Mouse (Mus musculus): ENCODE measurements around the gene Mien1. TPM values are rescaled to one million over a fixed set of nuclear protein-coding genes. Genes with fewer than 3 reads are reported as not detected.
A peak's percentile ranks its signal among the peaks of the same experiment; 100 is the strongest.

The Mien1 gene
- 10 to 100 TPM; 83.0 to 95.4 TPM for total RNA-seq (2021)
- long read RNA-seq, transcript Mien1-201 (4 exons, 747 nt), result major isoform, 30 of 35 reads
- long read RNA-seq, partial matches to known transcripts, result 4 of 35 reads
- long read RNA-seq, other reads (novel, unspliced or antisense), result 1 of 35 reads

DNA sequence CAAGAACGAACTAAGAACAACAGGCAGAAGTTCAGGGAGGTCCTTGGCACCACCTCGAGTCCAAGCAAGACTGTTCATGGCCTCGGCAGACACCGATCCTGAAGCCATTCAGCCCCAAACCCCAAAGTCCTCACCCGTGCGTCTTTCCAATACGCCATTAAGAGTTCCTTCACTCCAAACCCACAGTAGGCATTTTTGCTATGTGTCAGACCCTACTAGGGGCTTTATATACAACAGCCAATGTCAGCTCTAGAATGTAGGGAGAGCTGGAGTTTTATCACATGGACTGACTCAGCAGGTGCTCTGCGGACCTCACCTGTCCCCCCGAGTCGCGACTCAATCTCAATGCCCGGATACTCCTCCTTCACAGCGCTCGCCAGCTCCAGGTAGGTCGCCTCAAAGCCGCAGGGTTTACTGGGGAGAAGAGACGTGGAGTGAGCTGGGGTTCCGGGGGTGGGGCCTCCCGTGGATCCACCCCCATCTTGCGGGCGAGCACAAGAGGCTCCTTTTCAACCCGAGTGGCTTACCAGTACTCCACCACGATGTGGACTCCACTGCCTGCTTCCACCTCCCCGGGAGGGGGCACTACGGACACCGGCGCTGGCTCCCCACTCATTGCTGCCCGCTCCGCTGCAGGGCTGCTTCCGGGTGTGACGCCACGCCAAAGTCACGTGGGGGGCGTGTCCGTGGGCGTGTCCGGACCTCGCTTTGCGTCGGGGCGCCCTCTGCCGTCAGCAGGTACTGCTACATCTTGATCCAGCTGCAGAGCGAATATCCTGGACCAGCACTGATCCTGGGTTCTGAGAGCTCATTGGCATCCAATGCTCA is at the start of gene Mien1:
Mien1 (minus strand) TSS at position 661 of the 828 bp plus-strand sequence.
- DNase-seq (ENCODE audit: low spot score in 2 of 2), result peak; percentile 92 to 97

GRCm38 (mm10) chr11:98487526-98488040 is 48.8 kb upstream of the Mien1 start:
- DNase-seq (ENCODE audit: low spot score in 2 of 2), result no peak

DNA sequence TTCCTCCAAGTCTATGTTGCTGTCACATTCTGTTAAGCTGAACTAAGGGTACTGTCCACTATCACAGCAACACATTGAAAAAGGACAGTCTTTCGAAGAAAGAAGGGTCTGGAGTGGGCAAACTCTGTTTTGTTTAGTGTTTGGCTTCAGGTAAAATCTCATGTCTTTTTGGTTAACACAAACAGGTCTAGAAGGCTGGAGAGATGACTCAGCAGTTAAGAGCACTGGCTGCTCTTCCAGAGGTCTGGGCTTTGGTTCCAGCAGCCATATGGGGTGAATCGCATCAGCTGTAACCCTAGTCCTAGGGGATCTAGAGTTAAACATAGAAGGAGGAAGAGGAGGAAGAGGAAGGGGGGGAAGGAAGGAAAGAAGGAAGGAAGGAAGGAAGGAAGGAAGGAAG is 47.0 kb upstream of the Mien1 start:
- DNase-seq (ENCODE audit: low spot score in 2 of 2), result no peak

DNA sequence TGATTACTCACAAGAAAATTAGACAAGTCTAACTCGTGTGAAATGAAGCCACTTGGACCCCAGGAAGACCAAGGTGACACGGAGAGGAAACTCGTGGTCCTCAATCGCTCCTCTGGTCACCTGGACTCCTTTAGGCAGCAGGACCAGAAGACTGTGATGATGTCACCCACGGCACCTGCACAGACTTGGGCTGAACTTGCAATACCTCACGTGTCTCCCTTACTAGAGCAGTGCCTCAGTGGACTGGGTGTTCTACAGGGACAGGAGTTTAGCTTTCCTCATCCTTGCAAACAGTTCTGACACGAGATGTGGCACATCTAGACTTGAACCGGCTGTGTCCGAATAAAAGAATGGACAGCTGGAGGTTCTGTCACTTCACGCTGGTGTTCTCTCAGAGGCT is 43.3 kb upstream of the Mien1 start:
- DNase-seq (ENCODE audit: low spot score in 2 of 2), result no peak

GRCm38 (mm10) chr11:98481231-98481630 is 42.4 kb upstream of the Mien1 start:
- DNase-seq (ENCODE audit: low spot score in 2 of 2), result no peak

DNA sequence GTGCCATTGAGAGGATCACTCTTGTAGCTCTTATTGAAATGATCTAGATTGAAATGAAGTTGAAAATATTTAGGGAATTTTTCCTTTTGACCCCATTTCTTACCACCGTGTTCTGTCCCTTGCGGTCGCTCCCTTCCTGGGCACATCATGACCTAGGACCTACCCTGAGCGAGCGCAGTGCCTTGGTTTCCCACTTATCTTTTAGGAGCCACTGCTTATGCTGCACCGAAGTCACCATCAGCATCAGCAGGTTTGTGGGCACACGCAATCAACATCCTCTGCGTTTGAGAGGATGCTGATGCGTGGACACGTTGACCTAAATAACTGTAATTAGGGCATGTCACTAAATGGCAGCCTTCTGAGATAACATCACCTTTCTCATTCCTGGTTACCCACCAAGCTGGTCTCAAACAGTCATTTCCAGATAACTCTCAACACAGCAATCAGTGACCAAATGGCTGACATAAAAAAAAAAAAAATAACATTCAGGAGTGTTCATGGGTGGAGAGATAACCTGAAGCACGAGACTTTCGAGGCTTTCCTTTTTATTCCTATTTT is 41.2 kb upstream of the Mien1 start:
- DNase-seq (ENCODE audit: low spot score in 2 of 2), result no peak

DNA sequence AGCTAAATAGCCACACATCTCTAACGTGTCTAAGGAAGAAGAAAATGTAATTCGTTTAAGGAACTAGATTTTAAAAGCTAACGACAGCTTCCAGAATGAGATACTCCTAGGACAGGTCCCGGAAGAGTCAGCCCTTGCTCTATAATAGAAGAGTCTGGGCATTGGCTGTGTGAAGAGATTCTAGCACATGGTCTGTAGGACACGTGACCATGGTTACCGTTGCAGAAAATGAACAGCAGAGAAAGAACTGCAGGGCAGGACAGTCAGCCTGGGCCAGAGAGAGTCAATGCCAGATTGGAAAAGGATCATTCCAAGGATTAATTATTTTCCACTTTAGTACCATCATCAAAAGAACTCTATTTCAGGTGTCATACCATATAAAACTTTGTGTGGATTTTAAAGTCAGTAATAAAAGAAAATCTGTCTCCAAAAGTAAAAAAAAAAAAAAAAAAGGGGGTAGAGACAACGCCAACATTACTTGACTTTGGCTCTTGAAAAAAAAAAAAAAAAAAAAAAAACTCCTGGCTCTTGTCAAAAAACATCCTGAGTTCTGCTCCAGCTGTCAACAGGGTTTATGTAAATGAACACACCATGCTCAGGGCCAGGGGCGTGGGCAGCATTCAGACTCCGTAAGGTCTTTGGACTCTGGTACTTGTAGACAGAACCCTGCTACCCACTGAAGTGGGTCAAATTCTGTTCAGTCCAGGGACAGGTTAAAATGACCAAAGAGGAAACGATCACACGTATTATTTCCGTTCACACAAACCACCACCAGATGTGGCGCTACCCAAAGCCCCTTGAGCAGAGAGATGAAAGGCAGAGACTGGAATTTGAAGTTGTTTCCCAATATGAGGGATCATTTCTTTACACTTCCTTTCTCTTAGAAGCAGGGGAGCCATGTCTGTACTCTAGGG is 40.5 kb upstream of the Mien1 start:
- DNase-seq (ENCODE audit: low spot score in 2 of 2), result no peak

GRCm38 (mm10) chr11:98477011-98477701 is 38.4 kb upstream of the Mien1 start:
- DNase-seq (ENCODE audit: low spot score in 2 of 2), result no peak

DNA sequence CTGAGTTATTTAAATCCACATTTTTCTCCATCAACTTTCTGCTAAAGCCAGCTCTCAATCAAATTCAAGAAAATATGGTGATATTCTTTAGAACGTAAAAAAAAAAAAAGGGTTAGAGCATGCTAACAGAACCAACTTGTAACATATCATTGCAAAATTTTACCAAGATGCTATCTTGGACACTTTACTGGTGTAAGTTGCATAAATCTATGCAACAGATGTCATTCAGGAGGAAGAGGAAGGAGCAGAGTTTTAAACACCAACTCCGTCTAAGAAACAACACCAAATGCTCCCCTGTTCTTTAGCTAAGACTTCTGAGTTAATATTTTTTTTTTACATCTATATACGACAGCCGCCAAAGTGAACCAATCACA is 37.6 kb upstream of the Mien1 start:
- DNase-seq (ENCODE audit: low spot score in 2 of 2), result no peak

DNA sequence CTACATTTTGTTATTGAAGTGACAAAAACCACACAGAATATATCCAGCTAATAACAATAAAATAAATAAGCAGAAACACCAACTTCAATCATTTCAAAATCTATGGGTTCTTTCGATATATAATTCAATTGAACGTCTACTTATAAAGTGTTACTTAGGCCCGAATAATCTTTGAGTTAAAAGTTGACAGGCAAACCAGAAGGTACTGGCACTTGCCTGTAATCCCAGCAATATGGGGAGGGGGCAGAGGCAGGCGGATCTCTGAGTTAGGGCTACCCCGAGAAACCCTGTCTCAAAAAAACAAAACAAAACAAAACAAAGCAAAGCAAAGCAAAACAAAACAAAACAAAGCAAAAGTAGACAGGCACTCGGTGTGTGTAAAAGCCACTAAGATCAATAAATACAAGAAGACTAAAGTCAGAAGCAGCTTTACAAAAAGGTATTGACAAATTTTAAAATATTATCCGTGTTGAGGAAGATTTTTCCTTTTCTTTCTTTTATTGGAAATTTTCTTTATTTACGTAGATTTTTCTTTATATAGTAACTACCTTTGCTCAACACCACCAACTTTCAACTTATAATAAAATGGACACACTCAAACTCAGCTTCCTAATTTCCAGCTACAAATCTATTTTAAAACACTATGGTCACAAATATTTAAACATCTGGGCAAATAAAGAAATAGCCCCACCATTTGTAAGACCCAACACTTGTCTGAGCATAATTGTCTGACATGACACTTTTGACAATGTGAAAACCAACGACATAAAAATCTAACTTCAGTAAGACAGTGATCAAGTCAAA is 37.0 kb upstream of the Mien1 start:
- no peak for DNase-seq (ENCODE audit: low spot score in 2 of 2)

- DNase-seq (ENCODE audit: low spot score in 2 of 2), result no peak
Observed at GRCm38 (mm10) chr11:98474967-98475366, 36.2 kb upstream of the Mien1 start.

DNA sequence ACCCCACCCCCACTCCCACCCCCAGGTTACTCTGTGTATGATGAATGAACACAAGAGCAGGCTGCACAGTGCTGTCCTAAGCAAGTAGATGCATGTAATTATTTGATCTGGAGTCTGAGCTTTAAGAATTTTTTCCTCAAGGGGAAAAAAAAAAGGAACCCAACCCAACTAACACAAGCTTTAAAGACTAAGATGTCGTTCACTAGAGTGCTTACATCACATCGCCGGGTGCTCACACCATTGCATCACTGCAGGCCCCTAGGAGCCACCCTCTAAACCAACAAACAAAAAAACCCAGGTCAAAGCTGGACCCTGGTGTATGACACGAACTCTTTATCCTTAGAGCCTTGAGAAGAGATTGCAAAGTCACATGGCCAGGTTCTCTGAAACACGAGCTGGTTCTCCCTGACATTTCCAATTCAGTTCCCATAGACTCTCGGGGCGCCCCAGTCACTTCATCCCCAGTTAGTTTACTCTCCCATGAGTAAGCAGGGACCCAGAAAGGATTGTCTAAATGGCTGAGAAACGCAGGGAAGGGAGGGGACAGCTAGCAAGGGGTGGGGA is 35.2 kb upstream of the Mien1 start:
- no peak for DNase-seq (ENCODE audit: low spot score in 2 of 2)

- no peak for DNase-seq (ENCODE audit: low spot score in 2 of 2)
Observed at GRCm38 (mm10) chr11:98472696-98473095, 33.9 kb upstream of the Mien1 start.

GRCm38 (mm10) chr11:98470795-98471194 is 32.0 kb upstream of the Mien1 start:
- no peak for DNase-seq (ENCODE audit: low spot score in 2 of 2)

- DNase-seq (ENCODE audit: low spot score in 2 of 2), result no peak
Observed at GRCm38 (mm10) chr11:98469761-98470714, 31.2 kb upstream of the Mien1 start.

GRCm38 (mm10) chr11:98464516-98464915 is 25.7 kb upstream of the Mien1 start:
- no peak for DNase-seq (ENCODE audit: low spot score in 2 of 2)

DNA sequence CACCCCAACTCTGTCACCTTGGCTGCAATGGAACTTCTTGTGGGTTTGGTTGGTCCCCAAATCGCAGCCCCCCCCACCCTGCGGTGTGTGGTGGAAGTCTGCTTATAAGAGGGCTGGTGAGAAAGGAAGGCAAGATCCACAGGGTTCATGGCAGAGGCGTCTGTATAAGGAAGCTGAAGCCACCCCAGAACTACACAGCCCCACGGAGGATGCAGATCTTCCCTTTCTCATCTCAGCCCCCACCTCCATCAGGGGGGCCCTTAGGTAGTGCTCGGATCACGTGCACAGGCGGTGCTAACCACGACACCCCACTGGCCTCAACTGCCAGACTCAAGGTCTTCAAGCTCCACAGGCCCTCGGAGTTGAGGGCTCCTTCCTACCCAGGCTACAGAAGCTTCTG is 25.1 kb upstream of the Mien1 start:
- no peak for DNase-seq (ENCODE audit: low spot score in 2 of 2)

DNA sequence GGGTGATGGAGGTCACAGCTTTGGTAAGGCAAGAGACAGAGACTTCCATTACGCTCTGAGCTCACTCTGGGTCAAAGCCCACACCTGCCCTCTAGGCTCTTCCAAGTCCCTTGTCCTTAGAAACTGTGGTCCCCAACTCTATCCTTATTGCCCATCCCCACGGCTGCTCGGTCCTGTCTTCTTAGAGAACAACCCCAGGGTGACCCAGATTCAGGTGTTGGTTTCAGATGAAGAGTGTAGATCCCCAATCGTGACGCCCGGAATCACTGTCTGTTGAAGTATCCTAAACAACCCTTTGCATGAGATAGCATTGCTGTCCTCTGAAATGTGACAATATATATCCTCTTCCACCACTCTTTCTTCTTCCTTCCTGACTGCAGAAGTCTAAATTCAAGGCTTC is 23.5 kb upstream of the Mien1 start:
- no peak for DNase-seq (ENCODE audit: low spot score in 2 of 2)
